8 mouse cellular contexts compared by ENCODE assay signal in genomic region chr12:117764839-117765238, GRCm38 (mm10). TPM values are rescaled to one million over a fixed set of nuclear protein-coding genes. Genes with fewer than 3 reads are reported as not detected.
A peak's percentile ranks its signal among the peaks of the same experiment; 100 is the strongest.
DNase-seq lines count a peak whose midpoint lies in the region; ATAC-seq and TF ChIP-seq lines count a peak whose summit lies in the region.

No protein-coding gene starts in this region.

- intact Hi-C loops in left cerebral cortex, postnatal 14 days (cut with DNase I) = loop anchor here (5.0 kb wide), 2 partner anchors 178 to 378 kb away; no protein-coding TSS in a partner anchor

- H3K36me3 ChIP-seq in kidney, embryonic 16.5 days (ENCODE audit: insufficient read depth, low read length) = no peaks in the 10 kb centered on the region
- no peaks in the 10 kb centered on the region for H3K36me3 ChIP-seq in midbrain, postnatal 0 days (ENCODE audit: insufficient read depth, low read length)

- peak; percentile 61; the same call in 1 of the 2 replicates for TF ChIP-seq CTCF in cerebellum, adult 2 months (IDR thresholded peaks at IDR 0.05; ENCODE audit: borderline replicate concordance, insufficient read depth, low read depth, low read length)
- TF ChIP-seq CTCF in midbrain, postnatal 0 days (IDR thresholded peaks at IDR 0.05) = peak; percentile 99

- ATAC-seq in kidney, embryonic 16.5 days (ENCODE audit: low FRiP score, low TSS enrichment) = no peak
- ATAC-seq in frontal cortex, adult (ENCODE audit: low TSS enrichment) = peak; percentile 38; the same call in 1 of the 2 replicates
- ATAC-seq in midbrain, postnatal 0 days (ENCODE audit: low FRiP score) = peak; percentile 78

- no peaks in the 10 kb centered on the region for H3K27me3 ChIP-seq in kidney, embryonic 16.5 days (ENCODE audit: insufficient read depth, low read length)
- H3K27me3 ChIP-seq in cerebellum, adult 2 months (ENCODE audit: control insufficient read depth, insufficient read depth, low read length) = no peaks in the 10 kb centered on the region
- no peaks in the 10 kb centered on the region for H3K27me3 ChIP-seq in midbrain, postnatal 0 days (ENCODE audit: insufficient read depth, low read length)

- 8% methylated on average over 7 of the region's 7 CpGs for WGBS in kidney, embryonic 16.5 days
- WGBS in cerebellum, adult 2 months = 9% methylated on average over 7 of the region's 7 CpGs
- 8% methylated on average over 7 of the region's 7 CpGs for whole genome bisulfite sequencing in midbrain, postnatal 0 days

- TF ChIP-seq POLR2A in cerebellum, adult 2 months (IDR thresholded peaks at IDR 0.05; ENCODE audit: borderline replicate concordance, insufficient read depth, low read length) = no peak

- H3K4me2 ChIP-seq in kidney, embryonic 16.5 days (replicated peaks; ENCODE audit: low read depth, low read length) = no peak overlapping the region
- H3K4me2 ChIP-seq in midbrain, postnatal 0 days (ENCODE audit: low read depth, low read length, poor library complexity, severe bottlenecking) = no peak overlapping the region

- H3K9me3 ChIP-seq in kidney, embryonic 16.5 days (ENCODE audit: low read length) = no peaks in the 10 kb centered on the region
- H3K9me3 ChIP-seq in midbrain, postnatal 0 days (ENCODE audit: low read length) = no peaks in the 10 kb centered on the region

- no peak overlapping the region for H3K4me3 ChIP-seq in kidney, embryonic 16.5 days (ENCODE audit: low read length)
- H3K4me3 ChIP-seq in cerebellum, adult 2 months (replicated peaks; ENCODE audit: insufficient read depth, low read depth, low read length) = no peak overlapping the region
- no peak overlapping the region for H3K4me3 ChIP-seq in midbrain, postnatal 0 days (ENCODE audit: low read depth, low read length)

- H3K27ac ChIP-seq in kidney, embryonic 16.5 days (ENCODE audit: low read length) = no peak overlapping the region
- H3K27ac ChIP-seq in cerebellum, adult 2 months (ENCODE audit: insufficient read depth, low read length) = no peak overlapping the region
- no peak overlapping the region for H3K27ac ChIP-seq in midbrain, postnatal 0 days (ENCODE audit: low read depth, low read length)

- H3K4me1 ChIP-seq in kidney, embryonic 16.5 days (ENCODE audit: insufficient read depth, low read length) = peaks cover 5% of the 10 kb centered on the region
- no peaks in the 10 kb centered on the region for H3K4me1 ChIP-seq in cerebellum, adult 2 months (ENCODE audit: control insufficient read depth, insufficient read depth, low read length)
- no peaks in the 10 kb centered on the region for H3K4me1 ChIP-seq in midbrain, postnatal 0 days (ENCODE audit: insufficient read depth, low read length)

- DNase-seq in kidney, adult 11 months = peak; percentile 67
- peak; percentile 48 to 49 for DNase-seq in cerebellum, adult 2 months
- DNase-seq in induced T-regulatory cell, adult 2 months (ENCODE audit: low read depth) = peak; percentile 96
- peak; percentile 85 to 94 for DNase-seq in left cerebral cortex, postnatal 14 days (ENCODE audit: low spot score in 2 of 2)
- peak; percentile 96 for DNase-seq in midbrain, postnatal 0 days (ENCODE audit: low spot score)
- DNase-seq in spleen, postnatal 36 days (ENCODE audit: low spot score in 2 of 2) = peak; percentile 68 to 80

- H3K9ac ChIP-seq in kidney, embryonic 16.5 days (replicated peaks; ENCODE audit: low read length) = no peak overlapping the region
- no peak overlapping the region for H3K9ac ChIP-seq in midbrain, postnatal 0 days (replicated peaks; ENCODE audit: low read length, poor library complexity, severe bottlenecking)

RNA-seq across cellular contexts. Expression of gene Cdca7l, which starts 39.2 kb away (rescaled TPM):
- polyA plus RNA-seq in kidney, embryonic 16.5 days (2015; fragmentation: Nextera tagmentation; extraction: Ambion mirVana) = 53.2 and 58.0 TPM in 2 replicates
- 1.0 and 1.1 TPM in 2 replicates for polyA plus RNA-seq in cerebellum, adult 2 months (2012; rRNA removed)
- total RNA-seq in left cerebral cortex, postnatal 14 days (2021) = under 1 TPM; 0.74 to 0.81 TPM
- 1.3 and 2.5 TPM in 2 replicates for total RNA-seq in midbrain, postnatal 0 days (2014; rRNA removed)
- 1.8 and 2.2 TPM in 2 replicates for polyA plus RNA-seq in midbrain, postnatal 0 days (2015; fragmentation: Nextera tagmentation; extraction: Ambion mirVana)

Comparison
In these comparisons a context has a peak if more than half of its experiments do, and no peak if none do; other contexts are left out.
1. RNA of gene Cdca7l, which starts 39.2 kb away (polyA plus RNA-seq): 53.2 to 58.0 TPM in kidney, embryonic 16.5 days; 1.8 to 2.2 TPM in midbrain, postnatal 0 days and 1.0 to 1.1 TPM in cerebellum, adult 2 months; every median in the first group is over 10 times any median in the second.
2. Peak in every context shown above with its lines, with median percentiles within 50 percentile points of each other: DNase-seq.